Mouse (Mus musculus): ENCODE results near the gene Crat.

- 0 out of 2 replicates have a peak, but pooled peaks have one; percentile 4 for TF ChIP-seq CTCF (IDR thresholded peaks at IDR 0.05; ENCODE audit: low read depth)
- no peak for TF ChIP-seq EP300 (optimal IDR thresholded peaks at IDR 0.05)
Observed at GRCm38 (mm10) chr2:30415936-30416648, 479 bp upstream of the Crat start, which contains the start of gene Ptpa.
